Mouse (Mus musculus): Measurements from ENCODE around the gene Jsrp1. TPM values are rescaled to one million over a fixed set of nuclear protein-coding genes. Genes with fewer than 3 reads are reported as not detected.
A peak's percentile ranks its signal among the peaks of the same experiment; 100 is the strongest.
"Not testable (repeated sequence)": the region's sequence is repeated elsewhere in the genome, so short reads cannot be mapped to it uniquely, and the experiment has no call there.

The Jsrp1 gene
- polyA plus RNA-seq, 1 experiment from 2014 or later, result 5.7 TPM

DNA sequence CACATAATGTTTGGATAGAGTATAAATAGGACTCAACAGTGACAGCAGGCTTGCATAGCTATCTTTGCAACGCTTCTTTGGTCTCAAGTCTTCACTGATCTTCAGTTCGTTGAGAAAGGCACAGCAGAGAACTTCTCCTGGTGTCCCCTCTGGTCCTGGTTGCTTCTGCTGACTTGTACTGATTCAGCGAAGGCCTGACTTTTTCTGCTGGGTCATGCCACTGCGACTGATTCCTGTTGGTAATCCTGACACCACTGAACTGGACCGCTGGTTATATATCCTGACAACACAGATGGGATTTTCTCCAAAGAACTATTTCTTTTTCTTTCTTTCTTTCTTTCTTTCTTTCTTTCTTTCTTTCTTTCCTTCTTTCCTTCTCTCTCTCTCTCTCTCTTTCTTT, 9.2 kb upstream of the Jsrp1 start:
- H3K9me3 ChIP-seq, result no peaks in the 10 kb centered on the region
- no peak overlapping the region for H3K4me2 ChIP-seq
- no peak overlapping the region for H3K9ac ChIP-seq
- ATAC-seq (ENCODE audit: extremely low read depth, insufficient number of reproducible peaks, low FRiP score, low TSS enrichment), result no peak
- H3K4me1 ChIP-seq, result peaks cover 8% of the 10 kb centered on the region
- WGBS, result 77% methylated on average over 5 of the region's 5 CpGs
- no peaks in the 10 kb centered on the region for H3K27me3 ChIP-seq (replicated peaks)
- no peaks in the 10 kb centered on the region for H3K36me3 ChIP-seq
- no peak overlapping the region for H3K4me3 ChIP-seq
- no peak overlapping the region for H3K27ac ChIP-seq (replicated peaks)

DNA sequence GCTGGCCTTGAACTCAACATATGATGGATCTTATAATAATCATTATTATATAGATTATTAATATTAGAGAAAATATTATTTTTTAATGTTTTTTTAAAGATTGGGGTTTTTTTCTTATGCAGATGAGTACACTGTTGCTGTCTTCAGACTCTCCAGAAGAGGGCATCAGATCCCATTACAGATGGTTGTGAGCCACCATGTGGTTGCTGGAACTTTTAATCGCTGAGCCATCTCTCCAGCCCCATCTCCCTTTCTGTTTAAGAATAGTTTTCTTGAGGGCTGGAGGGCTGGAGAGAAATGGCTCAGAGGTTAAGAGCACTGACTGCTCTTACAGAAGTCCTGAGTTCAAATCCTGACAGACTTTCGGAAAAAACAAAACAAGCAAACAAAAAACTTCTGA, 8.7 kb upstream of the Jsrp1 start:
- no peak overlapping the region for H3K9ac ChIP-seq
- H3K27ac ChIP-seq (replicated peaks), result no peak overlapping the region
- 46% methylated on average over 2 of the region's 2 CpGs for WGBS
- ATAC-seq (ENCODE audit: extremely low read depth, insufficient number of reproducible peaks, low FRiP score, low TSS enrichment), result no peak
- no peaks in the 10 kb centered on the region for H3K9me3 ChIP-seq
- H3K36me3 ChIP-seq, result no peaks in the 10 kb centered on the region
- H3K27me3 ChIP-seq (replicated peaks), result no peaks in the 10 kb centered on the region
- 0 out of 2 replicates have a peak, but pooled peaks cover 7% of the 10 kb centered on the region for H3K4me1 ChIP-seq
- H3K4me3 ChIP-seq, result no peak overlapping the region
- no peak overlapping the region for H3K4me2 ChIP-seq

GRCm38 (mm10) chr10:80819406-80819805, 6.1 kb upstream of the Jsrp1 start:
- H3K27me3 ChIP-seq (replicated peaks), result no peaks in the 10 kb centered on the region
- H3K36me3 ChIP-seq, result no peaks in the 10 kb centered on the region
- no peaks in the 10 kb centered on the region for H3K9me3 ChIP-seq
- no peak overlapping the region for H3K4me3 ChIP-seq
- no peak overlapping the region; the same call in 1 of the 2 replicates for H3K9ac ChIP-seq
- H3K4me2 ChIP-seq, result no peak overlapping the region
- no peak for ATAC-seq (ENCODE audit: extremely low read depth, insufficient number of reproducible peaks, low FRiP score, low TSS enrichment)
- H3K27ac ChIP-seq (replicated peaks), result no peak overlapping the region
- 52% methylated on average over 3 of the region's 3 CpGs for WGBS
- H3K4me1 ChIP-seq, result 0 out of 2 replicates have a peak, but pooled peaks cover 7% of the 10 kb centered on the region

DNA sequence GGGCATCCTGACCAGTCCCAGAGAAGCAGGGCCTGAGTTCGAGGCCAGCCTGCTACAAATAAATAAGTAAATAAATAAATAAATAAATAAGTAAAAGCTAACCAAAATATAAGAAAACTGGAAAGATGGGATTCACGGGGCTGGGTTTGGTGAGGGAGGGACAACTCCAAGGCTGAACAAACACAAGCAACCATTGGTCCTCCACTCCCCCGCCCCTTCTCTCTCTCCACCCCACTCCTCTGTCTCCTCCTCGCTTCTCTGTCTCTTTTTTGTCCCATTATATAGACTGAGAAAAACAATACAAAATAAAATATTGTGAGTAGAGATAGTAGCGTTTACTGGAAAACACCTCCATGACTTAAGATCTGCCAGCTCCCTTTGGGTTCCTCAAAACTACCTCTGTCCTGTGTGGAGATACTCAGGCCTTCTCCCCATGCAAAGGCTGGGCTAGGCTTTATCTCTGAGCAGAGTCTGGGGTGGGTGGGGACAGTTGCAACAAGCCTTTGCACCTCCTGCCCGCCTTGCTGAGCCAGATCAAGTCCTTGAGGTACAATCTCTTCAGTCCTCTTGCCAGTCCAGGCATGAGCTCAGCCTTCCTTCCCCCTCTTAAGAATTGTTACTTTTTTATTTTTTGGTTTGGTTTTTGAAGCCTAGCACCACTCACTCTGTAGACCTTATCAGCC, 5.4 kb upstream of the Jsrp1 start:
- 52% methylated on average over 6 of the region's 6 CpGs for WGBS
- no peak for ATAC-seq (ENCODE audit: extremely low read depth, insufficient number of reproducible peaks, low FRiP score, low TSS enrichment)

GRCm38 (mm10) chr10:80817955-80818354, 4.7 kb upstream of the Jsrp1 start:
- not testable (repeated sequence) for H3K4me3 ChIP-seq; H3K36me3 ChIP-seq; H3K9me3 ChIP-seq; ATAC-seq (ENCODE audit: extremely low read depth, insufficient number of reproducible peaks, low FRiP score, low TSS enrichment); H3K4me2 ChIP-seq; H3K27ac ChIP-seq (replicated peaks); H3K9ac ChIP-seq; H3K4me1 ChIP-seq; H3K27me3 ChIP-seq (replicated peaks)
- WGBS, result 81% methylated on average over 7 of the region's 7 CpGs

More for the DNA sequence above, 5.4 kb upstream of the Jsrp1 start:
- Histone ChIP-seq H3K9me3 (no peaks in the 10 kb centered on the region), H3K9ac (0 out of 2 replicates have a peak overlapping the region, but pooled peaks have one; percentile 47), H3K27ac (replicated peaks) (no peak overlapping the region), H3K4me1 (0 out of 2 replicates have a peak, but pooled peaks cover 4% of the 10 kb centered on the region), H3K27me3 (replicated peaks) (no peaks in the 10 kb centered on the region), H3K4me2 (no peak overlapping the region), H3K36me3 (no peaks in the 10 kb centered on the region), H3K4me3 (no peak overlapping the region)

DNA sequence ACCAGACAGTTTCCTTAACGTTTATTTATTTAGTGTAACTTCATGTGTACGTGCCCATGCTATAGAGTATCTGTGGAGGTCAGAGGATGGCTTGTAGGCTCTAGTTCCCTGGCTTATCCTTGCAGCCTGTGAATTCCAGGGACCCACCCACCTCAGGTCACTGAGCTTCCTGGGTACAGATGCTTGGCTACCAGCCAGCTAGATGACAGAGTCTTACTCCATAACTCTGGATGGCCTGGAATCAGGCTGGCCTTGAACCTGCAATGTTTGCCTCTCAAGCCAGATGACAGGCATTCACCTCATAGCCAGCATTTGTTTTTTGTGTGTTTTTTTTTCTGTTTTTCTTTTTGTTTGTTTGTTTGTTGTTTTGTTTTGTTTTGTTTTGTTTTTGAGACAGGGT, 3.9 kb upstream of the Jsrp1 start:
- no peak for ATAC-seq (ENCODE audit: extremely low read depth, insufficient number of reproducible peaks, low FRiP score, low TSS enrichment)
- no peak overlapping the region for H3K4me2 ChIP-seq
- H3K4me3 ChIP-seq, result no peak overlapping the region
- H3K4me1 ChIP-seq, result peaks cover 10% of the 10 kb centered on the region; the same call in 1 of the 2 replicates
- no peaks in the 10 kb centered on the region for H3K9me3 ChIP-seq
- peaks cover 11% of the 10 kb centered on the region; the same call in 1 of the 2 replicates for H3K27me3 ChIP-seq (replicated peaks)
- no peaks in the 10 kb centered on the region for H3K36me3 ChIP-seq
- 49% methylated on average over 2 of the region's 2 CpGs for WGBS
- no peak overlapping the region for H3K9ac ChIP-seq
- H3K27ac ChIP-seq (replicated peaks), result no peak overlapping the region

GRCm38 (mm10) chr10:80816303-80816702, 3.0 kb upstream of the Jsrp1 start:
- not testable (repeated sequence) for H3K36me3 ChIP-seq; H3K27ac ChIP-seq (replicated peaks); ATAC-seq (ENCODE audit: extremely low read depth, insufficient number of reproducible peaks, low FRiP score, low TSS enrichment); H3K9ac ChIP-seq; H3K4me2 ChIP-seq; H3K9me3 ChIP-seq; H3K4me3 ChIP-seq
- Histone ChIP-seq H3K4me1 (peaks cover 12% of the 10 kb centered on the region; the same call in 1 of the 2 replicates), H3K27me3 (replicated peaks) (peaks cover 11% of the 10 kb centered on the region; the same call in 1 of the 2 replicates)
- 79% methylated on average over 3 of the region's 3 CpGs for WGBS

GRCm38 (mm10) chr10:80814800-80815199, 1.5 kb upstream of the Jsrp1 start:
- ATAC-seq (ENCODE audit: extremely low read depth, insufficient number of reproducible peaks, low FRiP score, low TSS enrichment), result no peak

DNA sequence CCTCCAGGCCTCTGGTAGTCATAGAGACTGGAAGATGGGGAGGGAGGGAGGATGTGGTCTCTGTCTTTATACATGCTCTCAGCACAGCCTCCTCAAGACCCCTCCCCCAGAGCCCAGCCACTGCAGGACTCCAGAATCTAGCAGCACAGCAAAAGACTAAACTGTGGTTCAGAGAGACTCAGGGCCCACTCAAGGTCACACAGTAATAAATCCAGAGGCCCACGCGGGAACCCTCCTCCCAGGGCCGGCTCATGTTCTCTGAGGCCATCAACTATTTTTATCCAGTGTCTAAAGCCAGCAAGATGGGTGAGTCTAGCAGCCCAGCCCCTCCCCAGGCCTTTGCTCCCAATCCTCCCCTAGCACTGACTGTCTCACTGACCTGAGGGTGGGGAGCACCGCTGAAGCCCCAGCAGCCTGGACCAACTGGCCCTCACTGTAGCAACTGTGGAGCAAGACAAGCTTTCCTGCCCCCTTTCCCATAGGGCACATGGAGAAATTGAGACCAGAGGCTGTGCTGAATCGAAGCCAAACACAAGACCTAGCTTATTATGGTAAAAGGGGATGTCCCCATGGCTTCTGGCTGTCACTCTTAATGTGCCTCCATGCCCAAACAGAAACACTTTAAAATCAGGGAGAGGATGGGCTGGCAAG, 782 bp downstream of the Jsrp1 start:
- ATAC-seq (ENCODE audit: extremely low read depth, insufficient number of reproducible peaks, low FRiP score, low TSS enrichment), result no peak
- H3K4me1 ChIP-seq, result peaks cover 39% of the 10 kb centered on the region
- no peak overlapping the region for H3K4me3 ChIP-seq
- H3K9ac ChIP-seq, result 0 out of 2 replicates have a peak overlapping the region, but pooled peaks have one; percentile 42
- no peak overlapping the region for H3K27ac ChIP-seq (replicated peaks)
- peaks cover 40% of the 10 kb centered on the region for H3K27me3 ChIP-seq (replicated peaks)
- 40% methylated on average over 5 of the region's 5 CpGs for WGBS
- no peak overlapping the region for H3K4me2 ChIP-seq
- H3K9me3 ChIP-seq, result no peaks in the 10 kb centered on the region
- H3K36me3 ChIP-seq, result no peaks in the 10 kb centered on the region

More at GRCm38 (mm10) chr10:80814800-80815199, 1.5 kb upstream of the Jsrp1 start:
- H3K4me3 ChIP-seq, result no peak overlapping the region
- H3K27me3 ChIP-seq (replicated peaks), result peaks cover 19% of the 10 kb centered on the region
- no peak overlapping the region for H3K9ac ChIP-seq
- 59% methylated on average over 7 of the region's 7 CpGs for WGBS
- H3K36me3 ChIP-seq, result no peaks in the 10 kb centered on the region
- peaks cover 20% of the 10 kb centered on the region for H3K4me1 ChIP-seq
- no peaks in the 10 kb centered on the region for H3K9me3 ChIP-seq
- H3K4me2 ChIP-seq, result no peak overlapping the region
- no peak overlapping the region for H3K27ac ChIP-seq (replicated peaks)

DNA sequence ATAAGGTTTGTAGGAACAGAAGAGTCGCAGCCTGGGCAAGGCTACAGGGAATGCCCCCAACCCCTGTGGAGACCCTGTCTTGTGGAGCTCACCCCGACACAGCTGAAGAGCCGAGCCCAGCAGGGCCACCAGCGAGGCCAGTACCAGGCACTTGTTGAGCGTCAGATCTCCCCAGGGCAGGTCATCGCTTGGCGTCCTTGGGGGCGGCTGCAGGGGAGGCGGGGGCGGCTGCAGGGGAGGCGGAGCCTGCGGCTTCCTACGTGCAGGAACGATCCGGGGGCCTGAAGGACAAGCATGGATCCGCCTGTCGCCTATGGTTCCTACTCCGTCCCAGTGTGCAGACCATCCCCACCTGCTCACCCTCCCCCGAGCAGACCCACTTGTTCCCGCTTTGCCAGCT, 3.2 kb downstream of the Jsrp1 start:
- H3K27me3 ChIP-seq (replicated peaks), result peaks cover 50% of the 10 kb centered on the region
- no peak for ATAC-seq (ENCODE audit: extremely low read depth, insufficient number of reproducible peaks, low FRiP score, low TSS enrichment)
- H3K4me3 ChIP-seq, result peak overlapping the region; percentile 36
- 2% methylated on average over 20 of the region's 20 CpGs for WGBS
- peaks cover 61% of the 10 kb centered on the region for H3K4me1 ChIP-seq
- peak overlapping the region; percentile 69 for H3K9ac ChIP-seq
- peaks cover 4% of the 10 kb centered on the region; the same call in 1 of the 2 replicates for H3K36me3 ChIP-seq
- peak overlapping the region; percentile 93 for H3K4me2 ChIP-seq
- no peak overlapping the region for H3K27ac ChIP-seq (replicated peaks)
- H3K9me3 ChIP-seq, result no peaks in the 10 kb centered on the region

DNA sequence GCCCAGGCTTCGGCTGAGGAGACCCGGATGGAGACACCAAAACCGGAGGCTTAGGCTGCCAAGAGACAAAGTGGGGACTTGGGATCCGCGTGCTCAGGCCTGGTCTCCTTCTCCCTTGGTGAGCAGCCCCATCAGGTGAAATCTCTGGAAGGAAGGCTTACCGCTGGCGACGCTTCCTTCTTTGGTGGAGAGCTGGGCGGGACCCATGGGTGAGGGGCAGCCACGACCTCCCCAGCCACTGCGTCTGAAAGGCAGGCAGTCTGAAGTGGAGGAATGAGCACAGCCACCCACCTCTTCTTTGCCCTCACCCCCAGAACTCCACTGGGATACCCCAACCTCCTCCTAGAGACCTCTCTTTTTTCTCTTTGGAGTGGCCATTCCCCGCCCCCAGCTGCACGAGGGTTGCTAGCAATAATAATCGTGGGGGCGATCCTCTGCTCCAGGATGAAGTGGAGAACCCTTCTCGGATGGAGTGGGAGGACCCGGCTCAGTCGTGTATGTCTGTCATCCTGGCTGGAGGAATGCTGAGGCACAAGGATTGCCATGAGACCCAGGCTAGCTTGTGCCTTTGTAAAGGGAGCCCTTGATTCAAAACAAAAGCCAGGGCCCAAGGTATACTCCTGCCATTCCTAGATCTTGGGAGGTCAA, 4.2 kb downstream of the Jsrp1 start:
- peak overlapping the region; percentile 87 for H3K9ac ChIP-seq
- no peaks in the 10 kb centered on the region for H3K9me3 ChIP-seq
- H3K4me3 ChIP-seq, result peak overlapping the region; percentile 55
- 6% methylated on average over 18 of the region's 18 CpGs for WGBS
- peaks cover 50% of the 10 kb centered on the region for H3K27me3 ChIP-seq (replicated peaks)
- ATAC-seq (ENCODE audit: extremely low read depth, insufficient number of reproducible peaks, low FRiP score, low TSS enrichment), result no peak
- peaks cover 14% of the 10 kb centered on the region for H3K36me3 ChIP-seq
- H3K27ac ChIP-seq (replicated peaks), result peak overlapping the region; percentile 81
- peaks cover 68% of the 10 kb centered on the region for H3K4me1 ChIP-seq
- H3K4me2 ChIP-seq, result peak overlapping the region; percentile 93
